30 mouse cellular contexts compared by ENCODE assay signal in the genomic region with DNA sequence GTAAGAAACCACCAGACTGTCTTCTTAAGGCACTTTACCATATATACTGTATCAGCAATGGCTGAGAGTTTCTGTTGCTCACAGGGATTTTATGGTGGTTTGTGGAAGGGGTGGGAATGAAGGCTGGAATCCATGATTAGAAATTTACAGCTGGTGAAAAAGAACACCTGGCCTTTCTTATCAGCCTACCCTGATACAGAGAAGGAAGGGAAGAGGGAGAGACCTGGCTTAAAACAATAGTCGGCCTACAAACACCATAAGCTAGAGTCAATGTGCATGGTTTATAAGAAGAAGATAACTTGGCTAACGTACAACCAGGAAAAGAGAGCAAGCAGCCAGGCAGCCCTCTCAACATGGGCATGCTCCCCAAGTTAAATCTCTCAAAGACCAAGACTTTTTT. TPM values are rescaled to one million over a fixed set of nuclear protein-coding genes. Genes with fewer than 3 reads are reported as not detected.
"Had no signal": no experiment of that assay in that cellular context is flagged by ENCODE, and none has a peak within 500 bp of the region (broad histone marks: within the 10 kb centered on the region; RNA-seq: fewer than 3 reads in every experiment).

No protein-coding gene starts in this region.

- H3K9me3 ChIP-seq: embryonic facial prominence, embryonic 10.5 days; embryonic facial prominence, embryonic 12.5 days; embryonic facial prominence, embryonic 13.5 days; embryonic facial prominence, embryonic 15.5 days; forebrain, embryonic 10.5 days; forebrain, embryonic 12.5 days; forebrain, embryonic 13.5 days; forebrain, embryonic 15.5 days had no signal

- H3K27me3 ChIP-seq: embryonic facial prominence, embryonic 12.5 days; embryonic facial prominence, embryonic 13.5 days; embryonic facial prominence, embryonic 15.5 days; forebrain, embryonic 12.5 days; forebrain, embryonic 13.5 days; forebrain, embryonic 15.5 days had no signal

- H3K9ac ChIP-seq: embryonic facial prominence, embryonic 12.5 days; embryonic facial prominence, embryonic 13.5 days; embryonic facial prominence, embryonic 15.5 days; forebrain, embryonic 12.5 days; forebrain, embryonic 13.5 days; forebrain, embryonic 15.5 days; forebrain, postnatal 0 days had no signal

- H3K4me2 ChIP-seq: embryonic facial prominence, embryonic 12.5 days; embryonic facial prominence, embryonic 13.5 days; embryonic facial prominence, embryonic 15.5 days; forebrain, embryonic 12.5 days; forebrain, embryonic 13.5 days; forebrain, embryonic 15.5 days had no signal

- H3K27ac ChIP-seq: embryonic facial prominence, embryonic 10.5 days; embryonic facial prominence, embryonic 12.5 days; embryonic facial prominence, embryonic 13.5 days; embryonic facial prominence, embryonic 15.5 days; forebrain, embryonic 10.5 days; forebrain, embryonic 12.5 days; forebrain, embryonic 13.5 days; forebrain, embryonic 15.5 days; gastrocnemius, adult 2 months had no signal

- H3K4me1 ChIP-seq: embryonic facial prominence, embryonic 10.5 days; embryonic facial prominence, embryonic 12.5 days; embryonic facial prominence, embryonic 13.5 days; embryonic facial prominence, embryonic 15.5 days; forebrain, embryonic 10.5 days; forebrain, embryonic 12.5 days; forebrain, embryonic 13.5 days; forebrain, embryonic 15.5 days had no signal

- H3K36me3 ChIP-seq: embryonic facial prominence, embryonic 10.5 days; embryonic facial prominence, embryonic 12.5 days; embryonic facial prominence, embryonic 13.5 days; embryonic facial prominence, embryonic 15.5 days; forebrain, embryonic 10.5 days; forebrain, embryonic 12.5 days; forebrain, embryonic 15.5 days had no signal

- DNase-seq: cerebellum, adult 18-20 months; cerebellum, adult 2 months; cerebellum, adult 8-10 months; cerebellum, adult 9-10 months; cerebellum, adult 9-11 months; cerebellum, postnatal 10 days; cerebellum, postnatal 14 days; cerebellum, postnatal 25 days; cerebellum, postnatal 36 days; embryo, embryonic 11 days; forebrain, postnatal 0 days; gastrocnemius, adult 2 months; gastrocnemius, postnatal 10 days; gastrocnemius, postnatal 14 days; gastrocnemius, postnatal 25 days; gastrocnemius, postnatal 36 days; heart, adult 11 months had no signal

- ATAC-seq: forebrain, embryonic 13.5 days; forebrain, embryonic 14.5 days; forebrain, embryonic 15.5 days; forebrain, embryonic 16.5 days; forebrain, postnatal 0 days had no signal

- H3K4me3 ChIP-seq: embryonic facial prominence, embryonic 10.5 days; embryonic facial prominence, embryonic 12.5 days; embryonic facial prominence, embryonic 13.5 days; embryonic facial prominence, embryonic 15.5 days; erythroblast, embryonic 14.5 days; forebrain, embryonic 10.5 days; forebrain, embryonic 12.5 days; forebrain, embryonic 13.5 days; forebrain, embryonic 15.5 days; gastrocnemius, adult 2 months had no signal

RNA-seq across cellular contexts. Expression of gene Far2, which starts 37.3 kb away (rescaled TPM):
- total RNA-seq: gastrocnemius, adult 18-20 months; gastrocnemius, adult 8-10 months; gastrocnemius, postnatal 25 days; gastrocnemius, postnatal 36 days had no signal
- polyA plus RNA-seq: erythroblast, embryonic 14.5 days had no signal
